Mouse (Mus musculus): ENCODE data around the gene Trip10.

DNA sequence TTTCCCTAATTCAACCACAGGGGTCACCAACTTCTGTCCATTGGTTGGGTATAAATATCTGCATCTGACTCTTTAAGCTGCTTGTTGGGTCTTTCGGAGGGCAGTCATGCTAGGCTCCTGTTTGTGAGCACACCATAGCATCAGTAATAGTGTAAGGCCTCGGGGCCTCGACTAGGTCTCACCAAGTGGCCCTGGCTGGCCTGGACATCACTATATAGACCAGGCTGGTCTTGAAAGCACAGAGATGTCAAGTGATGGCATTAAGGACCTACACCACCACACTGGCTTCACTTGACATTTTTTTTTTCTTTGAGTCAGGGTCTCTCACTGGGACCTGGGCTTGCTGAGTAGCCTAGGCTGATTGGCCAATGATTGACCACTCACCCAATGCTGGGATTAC, 8.9 kb downstream of the Trip10 start:
- no peak for TF ChIP-seq POLR2A (IDR thresholded peaks at IDR 0.05; ENCODE audit: low read depth, low read length)
- TF ChIP-seq CTCF (IDR thresholded peaks at IDR 0.05; ENCODE audit: extremely low read depth, insufficient read length, insufficient replicate concordance, low read depth, low read length): no peak

Measured in small intestine, adult 2 months (tissue).